Mouse (Mus musculus): ENCODE results near the gene Cpvl.

DNA sequence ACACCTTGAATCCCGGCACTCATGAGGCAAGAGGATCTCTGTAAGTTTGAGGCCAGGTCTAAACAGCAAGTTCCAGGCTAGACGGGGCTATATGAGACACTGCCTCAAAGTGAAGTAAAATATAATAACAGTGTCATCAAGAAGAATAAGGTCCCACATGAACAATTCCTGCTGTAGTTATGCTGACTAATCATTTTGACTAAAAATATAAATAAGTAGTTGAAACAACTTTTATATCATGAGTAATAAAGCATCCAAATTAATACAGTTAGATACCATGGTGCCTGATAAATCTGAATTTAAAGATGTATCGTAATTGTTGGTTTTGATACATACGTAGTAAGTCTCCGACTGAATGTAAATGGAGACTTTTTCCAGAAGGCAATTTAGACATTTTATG, 45.4 kb upstream of the Cpvl start:
- TF ChIP-seq EP300 (IDR thresholded peaks at IDR 0.05; ENCODE audit: low read depth in 1 of 2, low read length in 2 of 2) (no peak), UBTF (IDR thresholded peaks at IDR 0.05; ENCODE audit: borderline replicate concordance, insufficient read depth, low read depth, low read length) (no peak), RAD21 (IDR thresholded peaks at IDR 0.05; ENCODE audit: low read depth, low read length) (no peak), CHD2 (IDR thresholded peaks at IDR 0.05; ENCODE audit: low read length) (no peak)

Data from MEL (cell line).